Mouse (Mus musculus) ES-Bruce4 (cell line): ENCODE data around the gene Zfp689.

Experiments used
- CTCF ChIP-seq: IDR thresholded peaks from one replicate; pipeline ENCODE4 v1.8.1; 2011; ENCODE audit warnings: low read depth, low read length
- EP300 ChIP-seq: IDR thresholded peaks from 2 replicates; pipeline ENCODE4 v1.6.1; 2011; ENCODE audit warnings: low read depth, low read length; ENCODE audit not compliant: insufficient read depth
- POLR2A ChIP-seq: IDR thresholded peaks from one replicate; pipeline ENCODE4 v1.8.1; 2011; ENCODE audit warnings: low read length; ENCODE audit not compliant: insufficient read depth

GRCm38 (mm10) chr7:127393157-127393943 lies 55.6 kb downstream of the Zfp689 start, which contains the start of gene E430018J23Rik:
- TF ChIP-seq CTCF (no peak), POLR2A (peak; percentile 62), EP300 (0 out of 2 replicates have a peak, but pooled peaks have one; percentile 16)
